Mouse (Mus musculus) C2C12 (cell line): Measurements from ENCODE around the gene Gpr156. TPM values are rescaled to one million over a fixed set of nuclear protein-coding genes. Genes with fewer than 3 reads are reported as not detected.

Experiments
- H3K27me3 ChIP-seq: one replicate; pipeline ENCODE4 v1.6.1; 2011; ENCODE audit not compliant: control insufficient read depth, insufficient read depth, insufficient read length
- H3K36me3 ChIP-seq: one replicate; pipeline ENCODE4 v1.6.1; 2011; ENCODE audit not compliant: control insufficient read depth, insufficient read depth
- H3K4me3 ChIP-seq: one replicate; pipeline ENCODE4 v1.5.1; 2011; ENCODE audit warnings: mild to moderate bottlenecking, control low read depth; ENCODE audit not compliant: poor library complexity, insufficient read depth, severe bottlenecking
- H3K79me2 ChIP-seq: one replicate; pipeline ENCODE4 v1.6.1; 2011; ENCODE audit not compliant: control insufficient read depth, insufficient read depth
- H3K79me3 ChIP-seq: one replicate; pipeline ENCODE4 v1.6.1; 2011; ENCODE audit warnings: low read depth, control low read depth
- H3ac ChIP-seq: one replicate; pipeline ENCODE3; 2011; ENCODE audit warnings: low read depth; ENCODE audit not compliant: control insufficient read depth, insufficient read length
- CEBPB ChIP-seq: IDR thresholded peaks from one replicate; pipeline ENCODE4 v1.6.1; 2011; ENCODE audit warnings: low read depth, mild to moderate bottlenecking, control low read depth, moderate library complexity
- CTCF ChIP-seq: IDR thresholded peaks from one replicate; pipeline ENCODE4 v1.5.1; 2011; ENCODE audit not compliant: control insufficient read depth, insufficient read depth, insufficient read length
- FOSL1 ChIP-seq: IDR thresholded peaks from one replicate; pipeline ENCODE4 v1.8.0; 2011; ENCODE audit warnings: mild to moderate bottlenecking, low read length; ENCODE audit not compliant: poor library complexity, insufficient read depth, severe bottlenecking
- MAX ChIP-seq: IDR thresholded peaks from one replicate; pipeline ENCODE4 v1.6.1; 2011; ENCODE audit warnings: mild to moderate bottlenecking, control low read depth
- MYOD1 ChIP-seq: IDR thresholded peaks from one replicate; pipeline ENCODE4 v1.6.1; 2011; ENCODE audit warnings: low read depth; ENCODE audit not compliant: control insufficient read depth, insufficient read length
- MYOG ChIP-seq: IDR thresholded peaks from one replicate; pipeline ENCODE4 v1.6.1; 2011; ENCODE audit not compliant: control insufficient read depth, insufficient read length; ENCODE audit errors: extremely low read depth
- USF1 ChIP-seq: IDR thresholded peaks from one replicate; pipeline ENCODE4 v1.6.1; 2011; ENCODE audit warnings: low read depth, mild to moderate bottlenecking, control low read depth, moderate library complexity
- polyA plus RNA-seq: library from polyadenylated mRNA; unstranded; fragments of >200 nt; fragmentation: generic; extraction: Trizol; gene quantifications from one replicate; pipeline ENCODE4 v1.2.1, GENCODE M21; 2012; ENCODE audit warnings: missing spikeins

The Gpr156 gene
- polyA plus RNA-seq, 1 experiment = 0.02 TPM

DNA sequence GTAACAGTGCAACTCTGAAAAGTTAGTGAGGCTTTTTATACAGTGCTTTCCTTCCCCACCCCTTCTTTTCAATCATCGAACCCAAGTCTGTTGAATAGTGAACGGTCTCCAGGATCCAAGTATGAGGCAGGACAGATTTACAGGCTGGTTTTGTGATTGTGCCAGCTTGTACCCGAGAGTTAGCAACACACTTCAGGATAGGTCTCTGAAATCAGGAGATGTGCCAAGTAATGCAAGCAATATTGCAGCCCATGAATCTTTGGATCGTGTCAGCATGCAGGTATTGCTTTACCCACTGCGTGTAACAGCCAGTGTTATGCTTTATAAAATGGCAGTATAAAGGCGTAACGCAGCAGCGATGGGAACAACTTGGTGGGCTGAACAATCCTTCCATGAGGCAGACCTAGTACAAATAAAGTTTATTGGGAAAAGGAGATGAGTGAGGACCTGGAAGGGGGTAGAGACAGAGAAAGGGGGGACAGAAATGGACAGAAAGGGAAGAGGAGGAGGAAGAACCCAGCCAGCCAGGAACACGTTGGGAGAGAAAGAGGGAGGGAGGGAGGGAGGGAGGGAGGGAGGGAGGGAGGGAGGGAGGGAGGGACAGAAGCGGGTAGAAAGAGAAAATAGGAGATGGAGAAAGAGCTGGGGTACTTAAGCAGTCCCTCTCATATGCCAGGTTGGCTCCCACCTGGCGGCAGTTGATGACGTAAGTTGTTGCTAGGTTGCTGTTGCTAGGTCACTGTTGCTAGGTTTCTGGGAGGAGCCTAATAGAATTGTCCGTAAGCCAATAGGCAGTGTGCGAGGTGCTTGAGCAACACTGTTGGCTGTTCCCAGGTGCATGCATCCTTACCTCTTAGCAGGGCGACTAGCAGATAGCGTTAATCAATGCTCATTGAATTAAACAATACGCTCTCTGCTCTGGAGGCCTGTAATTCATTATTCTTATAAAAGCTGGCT lies 22.1 kb downstream of the Gpr156 start:
- Histone ChIP-seq H3K4me3 (no peak overlapping the region), H3K79me2 (no peaks in the 10 kb centered on the region), H3K79me3 (no peaks in the 10 kb centered on the region), H3K27me3 (no peaks in the 10 kb centered on the region), H3ac (no peak overlapping the region), H3K36me3 (no peaks in the 10 kb centered on the region)
- TF ChIP-seq MYOD1 (no peak), MYOG (no peak), CEBPB (no peak), CTCF (no peak), USF1 (no peak), MAX (no peak), FOSL1 (no peak)

- TF ChIP-seq CTCF = no peak
- no peak for TF ChIP-seq MYOD1
- TF ChIP-seq MAX = no peak
- no peak for TF ChIP-seq FOSL1
- TF ChIP-seq USF1 = no peak
- TF ChIP-seq MYOG = no peak
- no peak for TF ChIP-seq CEBPB
- Histone ChIP-seq H3K79me3 (no peaks in the 10 kb centered on the region), H3K36me3 (no peaks in the 10 kb centered on the region), H3ac (no peak overlapping the region), H3K4me3 (no peak overlapping the region), H3K79me2 (no peaks in the 10 kb centered on the region), H3K27me3 (no peaks in the 10 kb centered on the region)
Observed at GRCm38 (mm10) chr16:37939082-37939863, 23.0 kb downstream of the Gpr156 start.

DNA sequence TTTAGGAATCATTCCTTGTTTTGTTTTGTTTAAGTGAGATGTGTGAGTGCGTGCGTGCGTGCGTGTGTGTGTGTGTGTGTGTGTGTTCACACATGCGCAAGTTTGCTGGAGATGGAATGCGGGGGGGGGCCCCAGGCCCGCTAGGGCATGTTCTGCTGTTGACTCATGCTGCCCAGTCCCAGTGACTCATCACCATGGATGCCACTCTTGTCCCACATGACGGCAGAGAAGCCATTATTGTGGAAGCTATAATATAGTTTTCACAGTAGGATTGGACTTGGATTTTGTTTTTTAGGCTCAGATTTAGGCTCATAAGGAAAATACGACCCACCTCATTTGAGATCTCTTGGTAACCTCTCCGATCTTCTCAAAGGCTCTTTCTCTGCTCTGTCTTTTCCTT lies 24.0 kb downstream of the Gpr156 start:
- Histone ChIP-seq H3ac (no peak overlapping the region), H3K36me3 (no peaks in the 10 kb centered on the region), H3K79me2 (no peaks in the 10 kb centered on the region), H3K4me3 (peak overlapping the region; percentile 11), H3K79me3 (no peaks in the 10 kb centered on the region), H3K27me3 (no peaks in the 10 kb centered on the region)
- TF ChIP-seq MAX = peak; percentile 40
- TF ChIP-seq MYOD1 = no peak
- TF ChIP-seq USF1 = peak; percentile 50
- TF ChIP-seq FOSL1 = peak; percentile 51

GRCm38 (mm10) chr16:37943701-37944100 lies 27.4 kb downstream of the Gpr156 start:
- H3K4me3 ChIP-seq = no peak overlapping the region
- H3K27me3 ChIP-seq = no peaks in the 10 kb centered on the region
- H3K79me2 ChIP-seq = no peaks in the 10 kb centered on the region
- H3ac ChIP-seq = no peak overlapping the region
- TF ChIP-seq FOSL1 = no peak
- TF ChIP-seq USF1 = no peak
- no peak for TF ChIP-seq MAX
- no peak for TF ChIP-seq MYOD1
- H3K79me3 ChIP-seq = no peaks in the 10 kb centered on the region
- H3K36me3 ChIP-seq = no peaks in the 10 kb centered on the region

- H3K36me3 ChIP-seq = no peaks in the 10 kb centered on the region
- no peaks in the 10 kb centered on the region for H3K79me3 ChIP-seq
- no peak overlapping the region for H3K4me3 ChIP-seq
- H3ac ChIP-seq = no peak overlapping the region
- H3K27me3 ChIP-seq = no peaks in the 10 kb centered on the region
- TF ChIP-seq USF1 (no peak), CEBPB (no peak), FOSL1 (no peak), MYOG (no peak), CTCF (no peak), MAX (no peak), MYOD1 (no peak)
- no peaks in the 10 kb centered on the region for H3K79me2 ChIP-seq
Observed at GRCm38 (mm10) chr16:37945031-37945796, 28.9 kb downstream of the Gpr156 start.
